Mouse (Mus musculus) lung, embryonic 16.5 days (tissue): ENCODE measurements at regions not wholly inside any gene's neighbourhood (a gene's known extent, or its start where the extent isn't known, plus 50 kb on each side); places are given as distances from the start of the nearest gene placed in this dataset.

Experiments used
- ATAC-seq: fragments of 200-750 bp; cut with Nextera tagmentation; 2 replicates; pipeline ENCODE4 v1.8.0; 2017; ENCODE audit warnings: low read depth, mild to moderate bottlenecking, moderate library complexity
- H3K27ac ChIP-seq: fragments of 300-500 bp; sonication (generic); 2 replicates; pipeline ENCODE4 v1.5.1; 2014; ENCODE audit warnings: mild to moderate bottlenecking, control low read depth, low read length
- H3K27me3 ChIP-seq: fragments of 300-500 bp; sonication (generic); 2 replicates; pipeline ENCODE4 v1.6.1; 2014; ENCODE audit warnings: low read depth, low read length, mixed read lengths; ENCODE audit not compliant: control insufficient read depth, insufficient read depth
- H3K36me3 ChIP-seq: fragments of 300-500 bp; sonication (generic); 2 replicates; pipeline ENCODE4 v1.6.1; 2014; ENCODE audit warnings: low read length; ENCODE audit not compliant: control insufficient read depth, insufficient read depth
- H3K4me1 ChIP-seq: fragments of 300-500 bp; sonication (generic); replicated peaks from 2 replicates; pipeline ENCODE4 v1.6.1; 2014; ENCODE audit warnings: low read length, mixed read lengths; ENCODE audit not compliant: control insufficient read depth, insufficient read depth
- H3K4me2 ChIP-seq: fragments of 300-500 bp; sonication (generic); 2 replicates; pipeline ENCODE4 v1.6.1; 2014; ENCODE audit warnings: low read depth, low read length, control low read depth
- H3K4me3 ChIP-seq: fragments of 300-500 bp; sonication (generic); 2 replicates; pipeline ENCODE4 v1.5.1; 2014; ENCODE audit warnings: mild to moderate bottlenecking, low read length, control low read depth
- H3K9ac ChIP-seq: fragments of 300-500 bp; sonication (generic); 2 replicates; pipeline ENCODE4 v1.6.1; 2014; ENCODE audit warnings: low read length, control low read depth
- H3K9me3 ChIP-seq: fragments of 300-500 bp; sonication (generic); 2 replicates; pipeline ENCODE4 v1.6.1; 2016; ENCODE audit warnings: low read length; ENCODE audit not compliant: control insufficient read depth
- WGBS: fragments of 180-500 bp; shearing (Covaris S2); extraction: QIAGEN DNeasy Blood & Tissue Kit; methylation state at CpG from one replicate; pipeline ENCODE4 v1.1.7; 2014; 5-methylcytosine and 5-hydroxymethylcytosine counted together

- Histone ChIP-seq H3K27me3 (no peaks in the 10 kb centered on the region), H3K4me3 (no peak overlapping the region), H3K27ac (no peak overlapping the region), H3K9ac (no peak overlapping the region), H3K9me3 (no peaks in the 10 kb centered on the region), H3K36me3 (no peaks in the 10 kb centered on the region), H3K4me2 (no peak overlapping the region), H3K4me1 (no peaks in the 10 kb centered on the region)
- 49% methylated on average over 10 of the region's 10 CpGs for WGBS
- no peak for ATAC-seq
Measured at GRCm38 (mm10) chr6:126340098-126340610, 173.4 kb upstream of the Ntf3 start.

GRCm38 (mm10) chr6:126337711-126338110 lies 171.0 kb upstream of the Ntf3 start:
- Histone ChIP-seq H3K4me3 (no peak overlapping the region), H3K9me3 (no peaks in the 10 kb centered on the region), H3K9ac (no peak overlapping the region), H3K27me3 (no peaks in the 10 kb centered on the region), H3K36me3 (no peaks in the 10 kb centered on the region), H3K4me2 (no peak overlapping the region), H3K4me1 (no peaks in the 10 kb centered on the region), H3K27ac (no peak overlapping the region)
- ATAC-seq, result no peak
- WGBS, result 76% methylated on average over 8 of the region's 8 CpGs

- no peak for ATAC-seq
- H3K4me1 ChIP-seq, result no peaks in the 10 kb centered on the region
- no peak overlapping the region for H3K4me2 ChIP-seq
- WGBS, result 61% methylated on average over 8 of the region's 8 CpGs
- H3K9ac ChIP-seq, result no peak overlapping the region
- no peak overlapping the region for H3K27ac ChIP-seq
- no peaks in the 10 kb centered on the region for H3K9me3 ChIP-seq
- H3K27me3 ChIP-seq, result no peaks in the 10 kb centered on the region
- H3K36me3 ChIP-seq, result no peaks in the 10 kb centered on the region
- no peak overlapping the region for H3K4me3 ChIP-seq
Measured at GRCm38 (mm10) chr6:126334258-126334657, 167.5 kb upstream of the Ntf3 start.

GRCm38 (mm10) chr6:126327187-126327586 lies 160.5 kb upstream of the Ntf3 start:
- H3K27me3 ChIP-seq, result no peaks in the 10 kb centered on the region
- H3K4me3 ChIP-seq, result no peak overlapping the region
- ATAC-seq, result no peak
- no peaks in the 10 kb centered on the region for H3K4me1 ChIP-seq
- WGBS, result 62% methylated on average over 2 of the region's 2 CpGs
- H3K27ac ChIP-seq, result no peak overlapping the region
- no peak overlapping the region for H3K9ac ChIP-seq
- H3K4me2 ChIP-seq, result no peak overlapping the region
- H3K36me3 ChIP-seq, result no peaks in the 10 kb centered on the region
- no peaks in the 10 kb centered on the region for H3K9me3 ChIP-seq

- H3K27me3 ChIP-seq, result no peaks in the 10 kb centered on the region
- H3K4me2 ChIP-seq, result no peak overlapping the region
- no peaks in the 10 kb centered on the region for H3K4me1 ChIP-seq
- H3K27ac ChIP-seq, result no peak overlapping the region
- H3K9ac ChIP-seq, result no peak overlapping the region
- no peaks in the 10 kb centered on the region for H3K9me3 ChIP-seq
- H3K4me3 ChIP-seq, result no peak overlapping the region
- ATAC-seq, result no peak
- WGBS, result 92% methylated on average over 2 of the region's 2 CpGs
- no peaks in the 10 kb centered on the region for H3K36me3 ChIP-seq
Measured at GRCm38 (mm10) chr6:126318523-126318922, 151.8 kb upstream of the Ntf3 start.

GRCm38 (mm10) chr6:126310786-126311480 lies 144.2 kb upstream of the Ntf3 start:
- Histone ChIP-seq H3K27ac (no peak overlapping the region), H3K4me1 (no peaks in the 10 kb centered on the region), H3K9me3 (no peaks in the 10 kb centered on the region), H3K4me3 (no peak overlapping the region), H3K9ac (no peak overlapping the region), H3K27me3 (no peaks in the 10 kb centered on the region), H3K4me2 (no peak overlapping the region), H3K36me3 (no peaks in the 10 kb centered on the region)
- ATAC-seq, result no peak
- 81% methylated on average over 3 of the region's 3 CpGs for WGBS

GRCm38 (mm10) chr6:126303086-126303485 lies 136.4 kb upstream of the Ntf3 start:
- no peaks in the 10 kb centered on the region for H3K9me3 ChIP-seq
- no peak overlapping the region for H3K4me2 ChIP-seq
- H3K4me3 ChIP-seq, result no peak overlapping the region
- 56% methylated on average over 3 of the region's 3 CpGs for WGBS
- no peak overlapping the region for H3K9ac ChIP-seq
- H3K27ac ChIP-seq, result no peak overlapping the region
- ATAC-seq, result no peak
- H3K27me3 ChIP-seq, result no peaks in the 10 kb centered on the region
- H3K4me1 ChIP-seq, result no peaks in the 10 kb centered on the region
- H3K36me3 ChIP-seq, result no peaks in the 10 kb centered on the region

- no peak for ATAC-seq
- H3K9ac ChIP-seq, result no peak overlapping the region
- WGBS, result 72% methylated on average over 2 of the region's 2 CpGs
Measured at GRCm38 (mm10) chr6:126291581-126291980, 124.9 kb upstream of the Ntf3 start.

GRCm38 (mm10) chr6:126287166-126287565 lies 120.5 kb upstream of the Ntf3 start:
- Histone ChIP-seq H3K9me3 (no peaks in the 10 kb centered on the region), H3K4me2 (no peak overlapping the region), H3K4me3 (no peak overlapping the region), H3K9ac (no peak overlapping the region), H3K27me3 (no peaks in the 10 kb centered on the region), H3K27ac (no peak overlapping the region), H3K36me3 (no peaks in the 10 kb centered on the region), H3K4me1 (no peaks in the 10 kb centered on the region)
- ATAC-seq, result no peak
- WGBS, result 76% methylated on average over 4 of the region's 4 CpGs

More at GRCm38 (mm10) chr6:126291581-126291980, 124.9 kb upstream of the Ntf3 start:
- H3K4me2 ChIP-seq, result no peak overlapping the region
- H3K4me1 ChIP-seq, result no peaks in the 10 kb centered on the region
- H3K36me3 ChIP-seq, result no peaks in the 10 kb centered on the region
- no peak overlapping the region for H3K27ac ChIP-seq
- no peak overlapping the region for H3K4me3 ChIP-seq
- H3K9me3 ChIP-seq, result no peaks in the 10 kb centered on the region
- H3K27me3 ChIP-seq, result no peaks in the 10 kb centered on the region
